Mouse (Mus musculus): ENCODE measurements around the gene Ifnab. TPM values are rescaled to one million over a fixed set of nuclear protein-coding genes. Genes with fewer than 3 reads are reported as not detected.

Gene Ifnab
- total RNA-seq (2014; rRNA removed) (not detected in 2 replicates), polyA plus RNA-seq (2015; fragmentation: Nextera tagmentation; extraction: Ambion mirVana) (not detected in 2 replicates)

GRCm38 (mm10) chr4:88691259-88691658 lies at the start of gene Ifnab:
Ifnab (minus strand) TSS chr4:88691359.
- H3K36me3 ChIP-seq (ENCODE audit: insufficient read depth), result no peaks in the 10 kb centered on the region

GRCm38 (mm10) chr4:88739036-88739435 lies 47.9 kb upstream of the Ifnab start:
- TF ChIP-seq CTCF (IDR thresholded peaks at IDR 0.05; ENCODE audit: low read depth), result no peak
- WGBS, result 87% methylated on average over 6 of the region's 6 CpGs

More at GRCm38 (mm10) chr4:88691259-88691658, at the start of gene Ifnab:
- H3K4me1 ChIP-seq (ENCODE audit: insufficient read depth), result no peaks in the 10 kb centered on the region
- no peak within 1 kb of the TSS for H3K4me2 ChIP-seq (ENCODE audit: low read depth)
- DNase-seq, result no peak
- no peak within 1 kb of the TSS for H3K9ac ChIP-seq
- no peak within 1 kb of the TSS for H3K27ac ChIP-seq (ENCODE audit: low read depth, low read length)
- 68% methylated on average over 2 of the region's 2 CpGs for WGBS
- H3K4me3 ChIP-seq (ENCODE audit: low read depth, low read length), result no peak within 1 kb of the TSS
- ATAC-seq, result no peak
- TF ChIP-seq CTCF (IDR thresholded peaks at IDR 0.05; ENCODE audit: low read depth), result no peak
- no peaks in the 10 kb centered on the region for H3K27me3 ChIP-seq (ENCODE audit: insufficient read depth, low read length)
- H3K9me3 ChIP-seq (ENCODE audit: low read length), result no peaks in the 10 kb centered on the region

GRCm38 (mm10) chr4:88738480-88738879 lies 47.3 kb upstream of the Ifnab start:
- no peaks in the 10 kb centered on the region for H3K27me3 ChIP-seq (ENCODE audit: insufficient read depth, low read length)
- no peaks in the 10 kb centered on the region for H3K9me3 ChIP-seq (ENCODE audit: low read length)
- H3K27ac ChIP-seq (ENCODE audit: low read depth, low read length), result no peak overlapping the region
- no peak overlapping the region for H3K9ac ChIP-seq
- peak; percentile 71 for TF ChIP-seq CTCF (IDR thresholded peaks at IDR 0.05; ENCODE audit: low read depth)
- ATAC-seq (peak; percentile 14; the same call in 1 of the 2 replicates), DNase-seq (peak; percentile 54)
- no peak overlapping the region for H3K4me2 ChIP-seq (ENCODE audit: low read depth)
- WGBS, result 2% methylated on average over 2 of the region's 2 CpGs
- no peak overlapping the region for H3K4me3 ChIP-seq (ENCODE audit: low read depth, low read length)
- H3K4me1 ChIP-seq (ENCODE audit: insufficient read depth), result no peaks in the 10 kb centered on the region
- no peaks in the 10 kb centered on the region for H3K36me3 ChIP-seq (ENCODE audit: insufficient read depth)

More at GRCm38 (mm10) chr4:88739036-88739435, 47.9 kb upstream of the Ifnab start:
- no peaks in the 10 kb centered on the region for H3K9me3 ChIP-seq (ENCODE audit: low read length)
- no peaks in the 10 kb centered on the region for H3K4me1 ChIP-seq (ENCODE audit: insufficient read depth)
- no peaks in the 10 kb centered on the region for H3K27me3 ChIP-seq (ENCODE audit: insufficient read depth, low read length)
- ATAC-seq (no peak), DNase-seq (no peak)
- H3K4me3 ChIP-seq (ENCODE audit: low read depth, low read length), result no peak overlapping the region
- no peak overlapping the region for H3K9ac ChIP-seq
- H3K36me3 ChIP-seq (ENCODE audit: insufficient read depth), result no peaks in the 10 kb centered on the region
- H3K4me2 ChIP-seq (ENCODE audit: low read depth), result no peak overlapping the region
- H3K27ac ChIP-seq (ENCODE audit: low read depth, low read length), result no peak overlapping the region

GRCm38 (mm10) chr4:88727324-88727723 lies 36.2 kb upstream of the Ifnab start:
- whole genome bisulfite sequencing, result 5% methylated on average over 1 of the region's 1 CpGs
- Histone ChIP-seq H3K27ac (ENCODE audit: low read depth, low read length) (no peak overlapping the region), H3K36me3 (ENCODE audit: insufficient read depth) (no peaks in the 10 kb centered on the region), H3K4me3 (ENCODE audit: low read depth, low read length) (no peak overlapping the region), H3K27me3 (ENCODE audit: insufficient read depth, low read length) (no peaks in the 10 kb centered on the region; the same call in 1 of the 2 replicates), H3K4me2 (ENCODE audit: low read depth) (no peak overlapping the region), H3K4me1 (ENCODE audit: insufficient read depth) (no peaks in the 10 kb centered on the region), H3K9me3 (ENCODE audit: low read length) (no peaks in the 10 kb centered on the region), H3K9ac (no peak overlapping the region)
- no peak for ATAC-seq
- no peak for DNase-seq
- TF ChIP-seq CTCF (IDR thresholded peaks at IDR 0.05; ENCODE audit: low read depth), result peak; percentile 60

- Histone ChIP-seq H3K27ac (ENCODE audit: low read depth, low read length) (no peak overlapping the region), H3K4me2 (ENCODE audit: low read depth) (no peak overlapping the region), H3K9me3 (ENCODE audit: low read length) (no peaks in the 10 kb centered on the region), H3K4me1 (ENCODE audit: insufficient read depth) (no peaks in the 10 kb centered on the region), H3K9ac (no peak overlapping the region), H3K27me3 (ENCODE audit: insufficient read depth, low read length) (no peaks in the 10 kb centered on the region; the same call in 1 of the 2 replicates), H3K4me3 (ENCODE audit: low read depth, low read length) (no peak overlapping the region), H3K36me3 (ENCODE audit: insufficient read depth) (no peaks in the 10 kb centered on the region)
- no peak for TF ChIP-seq CTCF (IDR thresholded peaks at IDR 0.05; ENCODE audit: low read depth)
- ATAC-seq (no peak), DNase-seq (no peak)
- WGBS, result 88% methylated on average over 6 of the region's 6 CpGs
These were observed 35.6 kb upstream of the Ifnab start for GRCm38 (mm10) chr4:88726727-88727126.

- peaks cover 20% of the 10 kb centered on the region for H3K4me1 ChIP-seq (ENCODE audit: insufficient read depth)
- ATAC-seq (no peak), DNase-seq (no peak)
- H3K4me2 ChIP-seq (ENCODE audit: low read depth), result no peak overlapping the region
- H3K27me3 ChIP-seq (ENCODE audit: insufficient read depth, low read length), result no peaks in the 10 kb centered on the region; the same call in 1 of the 2 replicates
- no peak overlapping the region for H3K4me3 ChIP-seq (ENCODE audit: low read depth, low read length)
- H3K9me3 ChIP-seq (ENCODE audit: low read length), result no peaks in the 10 kb centered on the region
- no peak overlapping the region for H3K27ac ChIP-seq (ENCODE audit: low read depth, low read length)
- WGBS, result 69% methylated on average over 8 of the region's 8 CpGs
- TF ChIP-seq CTCF (IDR thresholded peaks at IDR 0.05; ENCODE audit: low read depth), result no peak
- no peak overlapping the region for H3K9ac ChIP-seq
- H3K36me3 ChIP-seq (ENCODE audit: insufficient read depth), result no peaks in the 10 kb centered on the region
These were observed 32.4 kb upstream of the Ifnab start for GRCm38 (mm10) chr4:88723497-88724090.
